Mouse (Mus musculus): ENCODE measurements at regions not wholly inside any gene's neighbourhood (a gene's known extent, or its start where the extent isn't known, plus 50 kb on each side); places are given as distances from the start of the nearest gene placed in this dataset.

- Histone ChIP-seq H3K4me3 (no peak overlapping the region), H3K27ac (no peak overlapping the region)
- intact Hi-C loops (cut with DNase I): no loop called here
- no peak for TF ChIP-seq CTCF (IDR thresholded peaks at IDR 0.05)
- no peak for DNase-seq (ENCODE audit: extremely low spot score in 1 of 2, low spot score in 2 of 2)
Observed at GRCm38 (mm10) chr19:26068553-26068952, 396.3 kb downstream of the Dmrt2 start.

- intact Hi-C loops (cut with DNase I): no loop called here
- no peak overlapping the region for H3K4me3 ChIP-seq
- DNase-seq (ENCODE audit: extremely low spot score in 1 of 2, low spot score in 2 of 2): no peak
- no peak overlapping the region for H3K27ac ChIP-seq
- TF ChIP-seq CTCF (IDR thresholded peaks at IDR 0.05): peak; percentile 27
Observed at GRCm38 (mm10) chr19:26069908-26070307, 397.7 kb downstream of the Dmrt2 start.

- TF ChIP-seq CTCF (IDR thresholded peaks at IDR 0.05): no peak
- intact Hi-C loops (cut with DNase I): no loop called here
- no peak overlapping the region for H3K4me3 ChIP-seq
- no peak for DNase-seq (ENCODE audit: extremely low spot score in 1 of 2, low spot score in 2 of 2)
- no peak overlapping the region for H3K27ac ChIP-seq
Observed at GRCm38 (mm10) chr19:26088318-26088717, 416.1 kb downstream of the Dmrt2 start.

- DNase-seq (ENCODE audit: extremely low spot score in 1 of 2, low spot score in 2 of 2): no peak
- Histone ChIP-seq H3K4me3 (no peak overlapping the region), H3K27ac (no peak overlapping the region)
- intact Hi-C loops (cut with DNase I): no loop called here
- TF ChIP-seq CTCF (IDR thresholded peaks at IDR 0.05): no peak
Observed at GRCm38 (mm10) chr19:26091386-26091785, 419.2 kb downstream of the Dmrt2 start.

- no peak for TF ChIP-seq CTCF (IDR thresholded peaks at IDR 0.05)
- DNase-seq (ENCODE audit: extremely low spot score in 1 of 2, low spot score in 2 of 2): no peak
- Histone ChIP-seq H3K27ac (no peak overlapping the region), H3K4me3 (no peak overlapping the region)
- intact Hi-C loops (cut with DNase I): no loop called here
Observed at GRCm38 (mm10) chr19:26093844-26094243, 421.6 kb downstream of the Dmrt2 start.

GRCm38 (mm10) chr19:26114326-26114725 is 442.1 kb downstream of the Dmrt2 start:
- H3K27ac ChIP-seq: no peak overlapping the region
- no peak for TF ChIP-seq CTCF (IDR thresholded peaks at IDR 0.05)
- DNase-seq (ENCODE audit: extremely low spot score in 1 of 2, low spot score in 2 of 2): no peak
- intact Hi-C loops (cut with DNase I): no loop called here
- H3K4me3 ChIP-seq: no peak overlapping the region

- intact Hi-C loops (cut with DNase I): no loop called here
- Histone ChIP-seq H3K4me3 (no peak overlapping the region), H3K27ac (no peak overlapping the region)
- TF ChIP-seq CTCF (IDR thresholded peaks at IDR 0.05): no peak
- no peak for DNase-seq (ENCODE audit: extremely low spot score in 1 of 2, low spot score in 2 of 2)
Observed at GRCm38 (mm10) chr19:26128423-26128822, 456.2 kb downstream of the Dmrt2 start.

- no peak for DNase-seq (ENCODE audit: extremely low spot score in 1 of 2, low spot score in 2 of 2)
- no peak overlapping the region for H3K27ac ChIP-seq
- no peak for TF ChIP-seq CTCF (IDR thresholded peaks at IDR 0.05)
- intact Hi-C loops (cut with DNase I): no loop called here
- H3K4me3 ChIP-seq: no peak overlapping the region
Observed at GRCm38 (mm10) chr19:26134385-26134784, 462.2 kb downstream of the Dmrt2 start.

GRCm38 (mm10) chr19:26135398-26136104 is 463.3 kb downstream of the Dmrt2 start:
- Histone ChIP-seq H3K4me3 (no peak overlapping the region), H3K27ac (no peak overlapping the region)
- no peak for TF ChIP-seq CTCF (IDR thresholded peaks at IDR 0.05)
- DNase-seq (ENCODE audit: extremely low spot score in 1 of 2, low spot score in 2 of 2): no peak
- intact Hi-C loops (cut with DNase I): no loop called here

- no peak for TF ChIP-seq CTCF (IDR thresholded peaks at IDR 0.05)
- DNase-seq (ENCODE audit: extremely low spot score in 1 of 2, low spot score in 2 of 2): no peak
- intact Hi-C loops (cut with DNase I): loop anchor here (2.0 kb wide), 1 partner anchor 76 kb away; no protein-coding TSS in a partner anchor
- Histone ChIP-seq H3K27ac (no peak overlapping the region), H3K4me3 (no peak overlapping the region)
Observed at GRCm38 (mm10) chr19:26140647-26141046, 464.2 kb upstream of the Smarca2 start.

- no peak overlapping the region for H3K4me3 ChIP-seq
- DNase-seq (ENCODE audit: extremely low spot score in 1 of 2, low spot score in 2 of 2): no peak
- H3K27ac ChIP-seq: no peak overlapping the region
- intact Hi-C loops (cut with DNase I): no loop called here
- no peak for TF ChIP-seq CTCF (IDR thresholded peaks at IDR 0.05)
Observed at GRCm38 (mm10) chr19:26143539-26143938, 461.3 kb upstream of the Smarca2 start.

- intact Hi-C loops (cut with DNase I): no loop called here
- Histone ChIP-seq H3K27ac (no peak overlapping the region), H3K4me3 (no peak overlapping the region)
- no peak for DNase-seq (ENCODE audit: extremely low spot score in 1 of 2, low spot score in 2 of 2)
- no peak for TF ChIP-seq CTCF (IDR thresholded peaks at IDR 0.05)
Observed at GRCm38 (mm10) chr19:26151216-26151615, 453.6 kb upstream of the Smarca2 start.

GRCm38 (mm10) chr19:26164993-26165392 is 439.9 kb upstream of the Smarca2 start:
- no peak overlapping the region for H3K27ac ChIP-seq
- intact Hi-C loops (cut with DNase I): no loop called here
- no peak; the same call in 1 of the 2 replicates for TF ChIP-seq CTCF (IDR thresholded peaks at IDR 0.05)
- DNase-seq (ENCODE audit: extremely low spot score in 1 of 2, low spot score in 2 of 2): no peak
- H3K4me3 ChIP-seq: no peak overlapping the region

Measured in left cerebral cortex, adult 2 months (tissue).